Mouse (Mus musculus): ENCODE measurements around the gene H2-Q2.
"Not testable (repeated sequence)": the region's sequence is repeated elsewhere in the genome, so short reads cannot be mapped to it uniquely, and the experiment has no call there.

H2-Q2 gene

GRCm38 (mm10) chr17:35359470-35359862 lies 17.4 kb downstream of the H2-Q2 start:
- in situ Hi-C loops (cut with MboI): no loop called here

- in situ Hi-C loops (cut with MboI): no loop called here
These were observed 37.3 kb downstream of the H2-Q2 start, which contains the start of gene H2-Q4 for GRCm38 (mm10) chr17:35379369-35379728. Gene H2-Q4 (plus strand): TSS chr17:35379617.

DNA sequence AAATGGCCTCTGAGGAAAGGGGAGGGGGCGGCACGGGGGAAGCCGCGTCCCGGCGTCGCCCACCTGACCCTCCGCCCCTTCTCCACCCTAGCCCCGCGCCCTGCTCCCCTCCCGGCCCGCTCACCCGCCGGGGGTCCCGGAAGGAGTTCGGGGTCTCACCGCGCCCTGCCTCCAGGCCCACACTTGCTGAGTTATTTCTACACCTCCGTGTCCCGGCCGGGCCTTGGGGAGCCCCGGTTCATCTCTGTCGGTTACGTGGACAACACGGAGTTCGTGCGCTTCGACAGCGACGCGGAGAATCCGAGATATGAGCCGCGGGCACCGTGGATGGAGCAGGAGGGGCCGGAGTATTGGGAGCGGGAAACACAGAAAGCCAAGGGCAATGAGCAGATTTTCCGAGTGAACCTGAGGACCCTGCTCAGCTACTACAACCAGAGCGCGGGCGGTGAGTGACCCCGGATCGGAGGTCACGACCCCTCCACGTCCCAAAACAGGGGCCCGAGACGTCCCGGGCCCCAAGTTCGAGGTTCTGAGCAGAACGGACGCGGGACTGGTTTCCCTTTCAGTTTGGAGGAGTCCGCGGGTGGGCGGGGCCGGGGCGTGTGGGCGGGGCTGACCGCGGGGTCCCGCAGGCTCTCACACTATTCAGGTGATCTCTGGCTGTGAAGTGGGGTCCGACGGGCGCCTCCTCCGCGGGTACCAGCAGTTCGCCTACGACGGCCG lies 37.8 kb downstream of the H2-Q2 start:
- in situ Hi-C loops (cut with MboI): no loop called here

- in situ Hi-C loops (cut with MboI): not testable (repeated sequence)
These were observed 47.8 kb downstream of the H2-Q2 start for GRCm38 (mm10) chr17:35389796-35390195.

DNA sequence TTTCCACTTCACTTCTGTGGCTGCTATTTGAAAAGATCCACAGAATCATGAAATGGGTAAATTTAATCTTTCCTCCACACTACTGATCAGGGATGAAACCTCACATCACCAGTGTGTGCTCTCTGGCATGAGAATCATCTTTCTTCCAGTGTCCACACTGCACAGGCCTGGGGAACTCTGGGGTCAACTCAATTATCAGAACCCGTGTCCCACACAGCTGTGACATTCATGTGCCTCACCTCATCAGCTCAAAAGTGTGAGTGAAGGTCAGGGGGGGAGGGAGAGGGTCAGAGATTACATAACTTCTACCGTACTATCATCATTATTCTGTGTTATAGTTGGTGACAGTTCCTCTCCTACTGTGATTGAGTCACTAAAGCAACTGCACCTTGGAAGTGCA lies 50.6 kb downstream of the H2-Q2 start:
- in situ Hi-C loops (cut with MboI): not testable (repeated sequence)

- in situ Hi-C loops (cut with MboI): not testable (repeated sequence)
These were observed 52.1 kb downstream of the H2-Q2 start for GRCm38 (mm10) chr17:35393864-35394800.
